Mouse (Mus musculus) heart, embryonic 14.5 days (tissue): ENCODE results near the gene Hadhb. TPM values are rescaled to one million over a fixed set of nuclear protein-coding genes. Genes with fewer than 3 reads are reported as not detected.

Experiments used
- ATAC-seq: fragments of 200-750 bp; cut with Nextera tagmentation; 2 replicates; pipeline ENCODE4 v1.8.0; 2017; ENCODE audit warnings: low read depth, moderate TSS enrichment; ENCODE audit not compliant: insufficient number of reproducible peaks, insufficient read depth, low FRiP score
- H3K27ac ChIP-seq, 2 experiments: fragments of 200-500 bp in 1 of 2; fragments of 300-500 bp in 1 of 2; sonication (generic) in 1 of 2; replicated peaks in 1 of 2; 2 replicates each; pipeline ENCODE4 v1.5.1; 2012 to 2014; ENCODE audit warnings: low read depth in 2 of 2, low read length in 2 of 2, control low read depth in 1 of 2, mild to moderate bottlenecking in 1 of 2, mixed read lengths in 1 of 2; ENCODE audit not compliant: control insufficient read depth in 1 of 2, insufficient read depth in 1 of 2
- H3K27me3 ChIP-seq: fragments of 300-500 bp; sonication (generic); 2 replicates; pipeline ENCODE4 v1.6.1; 2014; ENCODE audit warnings: mild to moderate bottlenecking, low read length, control low read depth; ENCODE audit not compliant: control insufficient read depth, insufficient read depth
- H3K36me3 ChIP-seq: fragments of 300-500 bp; sonication (generic); 2 replicates; pipeline ENCODE4 v1.6.1; 2014; ENCODE audit warnings: mild to moderate bottlenecking, control low read depth, low read length, mixed read lengths; ENCODE audit not compliant: control insufficient read depth, insufficient read depth
- H3K4me1 ChIP-seq, 2 experiments: fragments of 200-500 bp in 1 of 2; fragments of 300-500 bp in 1 of 2; sonication (generic) in 1 of 2; 2 replicates each; pipeline ENCODE4 v1.6.1; 2012 to 2014; ENCODE audit warnings: low read length in 2 of 2, control low read depth in 1 of 2, mixed read lengths in 1 of 2; ENCODE audit not compliant: control insufficient read depth in 2 of 2, insufficient read depth in 2 of 2
- H3K4me2 ChIP-seq: fragments of 300-500 bp; sonication (generic); 2 replicates; pipeline ENCODE4 v1.6.1; 2014; ENCODE audit warnings: mild to moderate bottlenecking, low read length
- H3K4me3 ChIP-seq, 2 experiments: fragments of 200-500 bp in 1 of 2; fragments of 300-500 bp in 1 of 2; sonication (generic) in 1 of 2; 2 replicates each; pipeline ENCODE4 v1.5.1; 2012 to 2014; ENCODE audit warnings: low read length in 2 of 2, mild to moderate bottlenecking in 2 of 2, control low read depth in 1 of 2, low read depth in 1 of 2, moderate library complexity in 1 of 2; ENCODE audit not compliant: control insufficient read depth in 1 of 2, insufficient read depth in 1 of 2
- H3K9ac ChIP-seq: fragments of 300-500 bp; sonication (generic); 2 replicates; pipeline ENCODE4 v1.6.1; 2014; ENCODE audit warnings: mild to moderate bottlenecking, low read length
- H3K9me3 ChIP-seq: fragments of 300-500 bp; sonication (generic); 2 replicates; pipeline ENCODE4 v1.6.1; 2016; ENCODE audit warnings: low read length, control low read depth; ENCODE audit not compliant: control insufficient read depth
- WGBS: fragments of 180-500 bp; shearing (Covaris S2); extraction: QIAGEN DNeasy Blood & Tissue Kit; methylation state at CpG from one replicate; pipeline ENCODE4 v1.1.7; 2014; 5-methylcytosine and 5-hydroxymethylcytosine counted together
- polyA plus RNA-seq: library from polyadenylated mRNA; unstranded; fragments of >200 nt; fragmentation: Nextera tagmentation; extraction: Ambion mirVana; gene quantifications from 2 replicates; pipeline ENCODE4 v1.2.1, GENCODE M21; 2014

The Hadhb gene
- polyA plus RNA-seq, 1 experiment from 2014 or later, result 422 TPM

DNA sequence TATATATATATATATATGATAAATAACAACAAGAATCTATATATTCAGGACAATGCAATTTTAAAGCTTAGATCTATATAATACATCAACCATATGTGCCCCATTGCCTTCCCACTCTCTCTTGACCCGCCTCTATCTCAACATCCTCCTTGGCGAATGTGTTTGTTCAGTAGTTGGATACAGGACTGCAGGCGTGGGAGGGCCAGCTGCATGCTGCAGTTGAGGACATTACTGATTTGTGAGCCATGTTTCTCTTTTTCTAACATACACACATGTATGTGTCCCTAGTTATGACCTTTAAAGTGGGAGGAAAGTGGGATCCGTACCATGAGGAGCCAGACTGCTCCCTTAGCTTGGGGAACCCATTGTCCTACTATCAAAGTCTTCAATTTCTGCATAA lies 23.8 kb upstream of the Hadhb start:
- Histone ChIP-seq H3K4me3 (no peak overlapping the region), H3K4me2 (no peak overlapping the region), H3K4me1 (no peaks in the 10 kb centered on the region), H3K27ac (no peak overlapping the region), H3K9ac (no peak overlapping the region), H3K9me3 (no peaks in the 10 kb centered on the region), H3K36me3 (peaks cover 99% of the 10 kb centered on the region), H3K27me3 (no peaks in the 10 kb centered on the region)
- ATAC-seq, result no peak
- WGBS, result 95% methylated on average over 4 of the region's 4 CpGs

DNA sequence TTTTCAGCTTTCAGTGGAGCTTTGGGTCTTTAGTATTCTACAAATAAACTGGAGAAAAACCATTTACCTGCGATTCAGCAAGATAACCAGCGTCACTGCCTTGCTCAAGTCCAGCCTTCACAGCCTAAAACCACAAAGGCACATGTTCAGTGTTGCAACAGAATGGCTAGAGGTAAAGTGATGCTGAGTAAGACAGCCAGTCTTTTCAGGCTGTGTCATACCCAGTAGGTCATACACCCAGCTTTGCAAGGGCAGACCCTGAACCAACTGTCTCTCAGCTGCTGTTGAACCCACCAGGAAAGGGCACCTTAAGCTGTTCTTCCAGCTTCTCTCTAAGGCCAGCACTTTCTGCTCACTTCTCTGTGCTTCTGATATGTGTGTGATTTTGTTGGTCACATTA lies 22.9 kb upstream of the Hadhb start:
- H3K9me3 ChIP-seq, result no peaks in the 10 kb centered on the region
- H3K4me1 ChIP-seq, result no peaks in the 10 kb centered on the region
- no peak overlapping the region for H3K4me3 ChIP-seq
- no peaks in the 10 kb centered on the region for H3K27me3 ChIP-seq
- no peak overlapping the region for H3K27ac ChIP-seq
- no peak overlapping the region for H3K4me2 ChIP-seq
- 87% methylated on average over 2 of the region's 2 CpGs for WGBS
- no peak overlapping the region for H3K9ac ChIP-seq
- ATAC-seq, result no peak
- peaks cover 99% of the 10 kb centered on the region for H3K36me3 ChIP-seq

- 90% methylated on average over 11 of the region's 11 CpGs for WGBS
- Histone ChIP-seq H3K4me3 (no peak overlapping the region), H3K4me1 (no peaks in the 10 kb centered on the region), H3K9me3 (no peaks in the 10 kb centered on the region), H3K27me3 (no peaks in the 10 kb centered on the region), H3K4me2 (no peak overlapping the region), H3K36me3 (peaks cover 99% of the 10 kb centered on the region), H3K9ac (no peak overlapping the region), H3K27ac (no peak overlapping the region)
- no peak for ATAC-seq
Observed at GRCm38 (mm10) chr5:30135711-30136231, 19.3 kb upstream of the Hadhb start.

DNA sequence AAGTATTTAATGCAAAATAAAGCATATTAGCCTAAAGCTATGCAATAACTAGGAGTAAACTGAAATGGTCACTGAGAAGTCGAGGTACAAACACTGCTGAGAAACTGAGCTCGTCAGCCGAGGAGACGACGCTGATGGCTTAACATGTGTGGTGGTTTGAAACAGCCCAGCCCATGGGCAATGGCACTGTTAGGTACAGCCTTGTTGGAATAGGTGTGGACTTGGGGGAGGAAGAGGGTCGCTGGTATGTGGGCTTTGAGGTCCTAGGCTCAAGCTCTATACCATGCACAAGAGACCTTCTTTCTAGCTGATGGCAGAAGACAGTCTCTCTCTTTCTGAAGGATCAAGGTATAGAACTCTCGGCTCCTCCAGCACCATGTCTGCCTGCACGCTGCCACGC lies 17.8 kb upstream of the Hadhb start:
- Histone ChIP-seq H3K4me2 (no peak overlapping the region), H3K4me3 (no peak overlapping the region), H3K9ac (no peak overlapping the region), H3K27me3 (no peaks in the 10 kb centered on the region), H3K27ac (no peak overlapping the region), H3K36me3 (peaks cover 100% of the 10 kb centered on the region), H3K4me1 (no peaks in the 10 kb centered on the region), H3K9me3 (no peaks in the 10 kb centered on the region)
- 94% methylated on average over 9 of the region's 9 CpGs for WGBS
- ATAC-seq, result no peak

GRCm38 (mm10) chr5:30138193-30138592 lies 16.9 kb upstream of the Hadhb start:
- H3K9me3 ChIP-seq, result no peaks in the 10 kb centered on the region
- 90% methylated on average over 4 of the region's 4 CpGs for WGBS
- ATAC-seq, result no peak
- no peaks in the 10 kb centered on the region for H3K4me1 ChIP-seq
- H3K27me3 ChIP-seq, result no peaks in the 10 kb centered on the region
- H3K27ac ChIP-seq, result no peak overlapping the region
- no peak overlapping the region for H3K4me3 ChIP-seq
- no peak overlapping the region for H3K4me2 ChIP-seq
- no peak overlapping the region for H3K9ac ChIP-seq
- H3K36me3 ChIP-seq, result peaks cover 100% of the 10 kb centered on the region

GRCm38 (mm10) chr5:30146526-30146925 lies 8.5 kb upstream of the Hadhb start:
- H3K9me3 ChIP-seq, result no peaks in the 10 kb centered on the region
- no peak for ATAC-seq
- peaks cover 0 to 6% of the 10 kb centered on the region in 2 experiments; a peak in 2 of 4 replicates for H3K4me1 ChIP-seq
- H3K27ac ChIP-seq, result no peak overlapping the region
- H3K4me3 ChIP-seq, result no peak overlapping the region
- 92% methylated on average over 6 of the region's 6 CpGs for WGBS
- no peak overlapping the region for H3K9ac ChIP-seq
- no peaks in the 10 kb centered on the region for H3K27me3 ChIP-seq
- no peak overlapping the region for H3K4me2 ChIP-seq
- peaks cover 70% of the 10 kb centered on the region for H3K36me3 ChIP-seq

DNA sequence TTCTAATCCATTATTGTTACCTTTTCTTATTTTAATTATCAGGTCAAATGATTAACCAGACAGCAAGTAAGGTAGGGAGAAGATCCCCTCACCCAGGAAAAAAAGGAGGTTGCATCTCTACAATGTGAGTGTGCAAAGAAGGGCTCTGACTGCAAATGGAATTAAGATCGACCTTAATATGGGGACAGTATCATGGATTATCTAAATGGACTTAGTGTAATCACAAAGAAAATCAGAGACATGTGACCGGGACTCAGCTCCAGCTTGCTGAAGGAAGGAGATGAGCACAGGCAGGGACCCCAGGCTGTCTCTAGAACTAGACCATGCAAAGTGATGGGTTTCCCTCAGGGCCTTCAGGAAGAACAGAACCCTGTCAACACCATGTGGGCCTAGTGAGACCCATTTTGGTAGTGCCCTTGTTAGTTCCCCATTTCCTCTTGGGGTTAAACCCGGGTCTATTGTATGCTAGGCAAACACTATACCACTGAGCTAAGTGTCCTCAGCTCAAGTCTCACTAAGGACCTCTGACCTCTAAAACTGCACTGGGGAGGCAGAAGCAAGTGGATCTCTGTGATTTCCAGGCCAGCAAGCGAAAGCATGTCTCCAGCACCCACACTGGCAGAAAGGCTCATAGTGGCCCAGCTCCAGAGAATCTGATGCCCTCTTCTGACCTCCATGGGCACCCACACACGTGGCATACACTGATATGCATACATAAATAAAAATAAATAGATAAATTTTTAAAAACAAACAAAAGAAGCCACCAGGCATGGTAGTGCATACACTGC lies 6.7 kb upstream of the Hadhb start:
- H3K4me2 ChIP-seq, result no peak overlapping the region
- H3K4me3 ChIP-seq, result no peak overlapping the region
- H3K27ac ChIP-seq, result no peak overlapping the region
- H3K9ac ChIP-seq, result no peak overlapping the region
- peaks cover 52% of the 10 kb centered on the region for H3K36me3 ChIP-seq
- WGBS, result 85% methylated on average over 5 of the region's 5 CpGs
- ATAC-seq, result no peak
- H3K9me3 ChIP-seq, result no peaks in the 10 kb centered on the region
- H3K4me1 ChIP-seq, result peaks cover 0 to 13% of the 10 kb centered on the region in 2 experiments; a peak in 2 of 4 replicates
- no peaks in the 10 kb centered on the region for H3K27me3 ChIP-seq
